Mouse (Mus musculus): Measurements from ENCODE around the gene Lyrm4. TPM values are rescaled to one million over a fixed set of nuclear protein-coding genes. Genes with fewer than 3 reads are reported as not detected.

Gene Lyrm4
- total and polyA plus RNA-seq, 3 experiments = 22.6 to 25.4 TPM; not detected in 1

DNA sequence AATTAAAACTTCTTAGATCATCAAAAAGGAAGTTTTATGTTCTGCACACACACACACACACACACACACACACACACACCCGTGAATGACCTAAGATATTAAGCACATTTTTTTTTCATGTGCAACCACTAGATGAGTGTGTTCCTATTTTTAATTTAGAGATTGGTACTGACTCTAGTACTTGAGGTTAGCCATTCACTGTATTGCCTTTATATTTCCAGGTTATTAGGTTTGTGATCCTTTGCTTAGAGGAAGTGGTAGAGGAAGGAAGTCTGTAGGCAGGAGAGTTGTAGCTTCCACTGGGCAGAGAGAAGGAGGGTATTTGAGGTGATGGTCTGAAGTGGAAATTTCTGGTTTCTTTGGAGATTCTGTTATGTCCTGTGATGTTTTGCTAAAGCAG is 28.3 kb upstream of the Lyrm4 start:
- Histone ChIP-seq H3K27me3 (ENCODE audit: control insufficient read depth in 1 of 2, insufficient read depth in 2 of 2, low read length in 2 of 2) (no peaks in the 10 kb centered on the region), H3K79me2 (ENCODE audit: control insufficient read depth, insufficient read depth, low read length, poor library complexity) (no peaks in the 10 kb centered on the region), H3K4me3 (ENCODE audit: control insufficient read depth in 1 of 2, insufficient read depth in 1 of 2, low read depth in 2 of 2, low read length in 2 of 2) (no peak overlapping the region), H3K9me3 (replicated peaks; ENCODE audit: insufficient read depth, low read length) (no peaks in the 10 kb centered on the region), H3K9ac (ENCODE audit: control insufficient read depth, low read depth, low read length, poor library complexity, severe bottlenecking) (no peak overlapping the region), H3K4me1 (ENCODE audit: control insufficient read depth in 1 of 2, insufficient read depth in 2 of 2, low read length in 2 of 2) (no peaks in the 10 kb centered on the region), H3K36me3 (ENCODE audit: control insufficient read depth in 1 of 2, insufficient read depth in 2 of 2, low read length in 2 of 2) (no peaks in the 10 kb centered on the region), H3K27ac (ENCODE audit: control insufficient read depth, low read depth, low read length) (no peak overlapping the region)
- DNase-seq (ENCODE audit: low read depth, low spot score) = no peak
- TF ChIP-seq RAD21 (IDR thresholded peaks at IDR 0.05; ENCODE audit: low read depth, low read length) = no peak

DNA sequence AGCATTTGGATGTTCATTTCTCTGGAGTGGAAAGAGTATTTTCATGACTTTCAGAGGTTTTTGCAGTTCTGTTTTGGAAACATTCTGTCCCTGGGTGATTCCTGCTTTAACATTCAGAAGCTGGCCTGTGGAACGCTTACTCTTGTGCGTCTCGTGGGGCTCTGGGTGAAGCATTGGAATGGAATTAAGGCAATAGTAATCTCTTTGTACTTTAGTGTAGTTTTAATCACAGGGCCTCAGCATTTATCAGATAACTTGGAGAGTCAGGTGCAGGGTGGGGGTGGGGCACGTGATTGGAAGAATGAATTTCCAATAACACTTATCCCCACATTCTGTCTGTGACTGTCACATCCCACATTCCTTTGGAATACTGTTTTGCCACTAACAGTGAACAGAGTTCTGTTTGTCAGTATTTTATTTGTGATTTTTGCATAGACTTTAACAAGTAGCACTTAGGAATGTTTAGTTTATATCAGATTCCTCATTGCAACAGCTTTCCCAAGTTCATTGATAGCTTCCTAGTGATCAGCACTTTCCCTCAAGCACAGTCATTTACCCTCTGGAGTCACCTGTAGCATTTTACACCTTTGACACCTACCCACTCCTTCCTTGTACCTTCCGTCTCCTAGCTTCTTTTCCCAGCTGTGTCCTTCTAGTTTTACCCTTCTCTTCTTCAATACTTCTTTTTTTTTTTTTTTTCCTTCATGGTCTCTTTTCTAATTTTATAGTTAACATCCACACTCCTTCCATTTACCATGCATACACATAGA is 23.1 kb upstream of the Lyrm4 start:
- Histone ChIP-seq H3K79me2 (ENCODE audit: control insufficient read depth, insufficient read depth, low read length, poor library complexity) (no peaks in the 10 kb centered on the region), H3K4me3 (ENCODE audit: control insufficient read depth in 1 of 2, insufficient read depth in 1 of 2, low read depth in 2 of 2, low read length in 2 of 2) (no peak overlapping the region), H3K9me3 (replicated peaks; ENCODE audit: insufficient read depth, low read length) (no peaks in the 10 kb centered on the region), H3K27me3 (ENCODE audit: control insufficient read depth in 1 of 2, insufficient read depth in 2 of 2, low read length in 2 of 2) (no peaks in the 10 kb centered on the region), H3K4me1 (ENCODE audit: control insufficient read depth in 1 of 2, insufficient read depth in 2 of 2, low read length in 2 of 2) (no peaks in the 10 kb centered on the region), H3K27ac (ENCODE audit: control insufficient read depth, low read depth, low read length) (no peak overlapping the region), H3K9ac (ENCODE audit: control insufficient read depth, low read depth, low read length, poor library complexity, severe bottlenecking) (no peak overlapping the region), H3K36me3 (ENCODE audit: control insufficient read depth in 1 of 2, insufficient read depth in 2 of 2, low read length in 2 of 2) (peaks cover 0 to 6% of the 10 kb centered on the region in 2 experiments; a peak in 2 of 4 replicates)
- TF ChIP-seq POLR2AphosphoS2 (IDR thresholded peaks at IDR 0.05; ENCODE audit: low read length) = no peak
- TF ChIP-seq ETS1 (IDR thresholded peaks at IDR 0.05; ENCODE audit: low read depth, low read length) = no peak
- no peak for TF ChIP-seq TBP (IDR thresholded peaks at IDR 0.05; ENCODE audit: low read depth, low read length)
- no peak for TF ChIP-seq ZKSCAN1 (IDR thresholded peaks at IDR 0.05; ENCODE audit: low read depth, low read length)
- no peak for TF ChIP-seq NRF1 (IDR thresholded peaks at IDR 0.05; ENCODE audit: insufficient read depth, low read depth, low read length, poor library complexity, severe bottlenecking)
- no peak for TF ChIP-seq MYB (IDR thresholded peaks at IDR 0.05; ENCODE audit: low read depth, low read length)
- no peak for TF ChIP-seq POLR2AphosphoS5 (IDR thresholded peaks at IDR 0.05; ENCODE audit: borderline replicate concordance, low read depth, low read length)
- no peak for TF ChIP-seq E2F4 (IDR thresholded peaks at IDR 0.05; ENCODE audit: borderline replicate concordance, low read depth, low read length)
- no peak for TF ChIP-seq EP300 (IDR thresholded peaks at IDR 0.05; ENCODE audit: low read depth in 1 of 2, low read length in 2 of 2)
- TF ChIP-seq MAZ (IDR thresholded peaks at IDR 0.05; ENCODE audit: low read depth, low read length) = no peak
- TF ChIP-seq ZNF384 (IDR thresholded peaks at IDR 0.05; ENCODE audit: low read depth, low read length) = no peak
- no peak for TF ChIP-seq ZC3H11A (IDR thresholded peaks at IDR 0.05; ENCODE audit: low read depth, low read length)
- TF ChIP-seq CHD1 (IDR thresholded peaks at IDR 0.05; ENCODE audit: low read depth, low read length) = no peak
- TF ChIP-seq SMC3 (IDR thresholded peaks at IDR 0.05; ENCODE audit: low read depth, low read length) = no peak
- TF ChIP-seq TAL1 (IDR thresholded peaks at IDR 0.05; ENCODE audit: low read length) = no peak
- DNase-seq (ENCODE audit: low read depth, low spot score) = no peak
